Mouse (Mus musculus) midbrain, embryonic 12.5 days (tissue): ENCODE measurements at regions not wholly inside any gene's neighbourhood (a gene's known extent, or its start where the extent isn't known, plus 50 kb on each side); places are given as distances from the start of the nearest gene placed in this dataset.

Experiments
- ATAC-seq: fragments of 200-750 bp; cut with Nextera tagmentation; 2 replicates; pipeline ENCODE4 v1.8.0; 2017; ENCODE audit warnings: low read depth, moderate TSS enrichment, moderate library complexity; ENCODE audit not compliant: low FRiP score
- H3K27ac ChIP-seq: fragments of 300-500 bp; sonication (generic); replicated peaks from 2 replicates; pipeline ENCODE4 v1.5.1; 2016; ENCODE audit warnings: mild to moderate bottlenecking
- H3K27me3 ChIP-seq: fragments of 300-500 bp; sonication (generic); 2 replicates; pipeline ENCODE4 v1.6.1; 2016; ENCODE audit warnings: mild to moderate bottlenecking
- H3K36me3 ChIP-seq: fragments of 300-500 bp; sonication (generic); 2 replicates; pipeline ENCODE4 v1.6.1; 2016
- H3K4me1 ChIP-seq: fragments of 300-500 bp; sonication (generic); 2 replicates; pipeline ENCODE4 v1.6.1; 2016
- H3K4me2 ChIP-seq: fragments of 300-500 bp; sonication (generic); replicated peaks from 2 replicates; pipeline ENCODE4 v1.6.1; 2016; ENCODE audit warnings: mild to moderate bottlenecking, moderate library complexity
- H3K4me3 ChIP-seq: fragments of 300-500 bp; sonication (generic); 2 replicates; pipeline ENCODE4 v1.5.1; 2016; ENCODE audit warnings: mild to moderate bottlenecking
- H3K9ac ChIP-seq: fragments of 300-500 bp; sonication (generic); replicated peaks from 2 replicates; pipeline ENCODE4 v1.6.1; 2016; ENCODE audit warnings: mild to moderate bottlenecking, moderate library complexity
- H3K9me3 ChIP-seq: fragments of 300-500 bp; sonication (generic); 2 replicates; pipeline ENCODE4 v1.6.1; 2016; ENCODE audit warnings: mild to moderate bottlenecking
- WGBS: fragments of 180-500 bp; shearing (Covaris S2); methylation state at CpG from one replicate; pipeline ENCODE4 v1.1.7; 2016; 5-methylcytosine and 5-hydroxymethylcytosine counted together

GRCm38 (mm10) chr5:101538410-101539253 lies 126.2 kb downstream of the Nkx6-1 start:
- Histone ChIP-seq H3K9ac (no peak overlapping the region), H3K36me3 (no peaks in the 10 kb centered on the region), H3K27ac (no peak overlapping the region), H3K27me3 (peaks cover 94% of the 10 kb centered on the region), H3K4me2 (peak overlapping the region; percentile 37), H3K4me3 (0 out of 2 replicates have a peak overlapping the region, but pooled peaks have one; percentile 5), H3K4me1 (peaks cover 25% of the 10 kb centered on the region), H3K9me3 (no peaks in the 10 kb centered on the region)
- 2% methylated on average over 24 of the region's 24 CpGs for WGBS
- no peak; the same call in 1 of the 2 replicates for ATAC-seq

GRCm38 (mm10) chr5:101537518-101538380 lies 127.0 kb downstream of the Nkx6-1 start:
- no peaks in the 10 kb centered on the region for H3K36me3 ChIP-seq
- H3K4me3 ChIP-seq = 0 out of 2 replicates have a peak overlapping the region, but pooled peaks have one; percentile 5
- H3K4me2 ChIP-seq = peak overlapping the region; percentile 37
- H3K27me3 ChIP-seq = peaks cover 94% of the 10 kb centered on the region
- no peak overlapping the region; the same call in 1 of the 2 replicates for H3K27ac ChIP-seq
- ATAC-seq = peak; percentile 89
- H3K9me3 ChIP-seq = no peaks in the 10 kb centered on the region
- H3K9ac ChIP-seq = no peak overlapping the region
- WGBS = 2% methylated on average over 23 of the region's 23 CpGs
- peaks cover 19% of the 10 kb centered on the region for H3K4me1 ChIP-seq

- 0 out of 2 replicates have a peak, but pooled peaks cover 3% of the 10 kb centered on the region for H3K9me3 ChIP-seq
- WGBS = 66% methylated on average over 5 of the region's 5 CpGs
- no peak overlapping the region for H3K4me3 ChIP-seq
- H3K36me3 ChIP-seq = no peaks in the 10 kb centered on the region
- H3K4me2 ChIP-seq = no peak overlapping the region
- no peak overlapping the region for H3K9ac ChIP-seq
- ATAC-seq = no peak
- H3K4me1 ChIP-seq = peaks cover 19% of the 10 kb centered on the region
- no peak overlapping the region for H3K27ac ChIP-seq
- peaks cover 95% of the 10 kb centered on the region for H3K27me3 ChIP-seq
Measured at GRCm38 (mm10) chr5:101535451-101535850, 129.3 kb downstream of the Nkx6-1 start.

GRCm38 (mm10) chr5:101525346-101525745 lies 139.4 kb downstream of the Nkx6-1 start:
- no peak overlapping the region for H3K27ac ChIP-seq
- H3K4me2 ChIP-seq = no peak overlapping the region
- H3K9me3 ChIP-seq = no peaks in the 10 kb centered on the region
- no peaks in the 10 kb centered on the region for H3K36me3 ChIP-seq
- no peak overlapping the region for H3K4me3 ChIP-seq
- H3K9ac ChIP-seq = no peak overlapping the region
- WGBS = 51% methylated on average over 5 of the region's 5 CpGs
- H3K4me1 ChIP-seq = peaks cover 30% of the 10 kb centered on the region
- peaks cover 98% of the 10 kb centered on the region for H3K27me3 ChIP-seq
- ATAC-seq = no peak

- Histone ChIP-seq H3K27me3 (peaks cover 96% of the 10 kb centered on the region), H3K4me2 (no peak overlapping the region), H3K27ac (no peak overlapping the region), H3K36me3 (no peaks in the 10 kb centered on the region), H3K9me3 (no peaks in the 10 kb centered on the region), H3K4me3 (no peak overlapping the region), H3K9ac (no peak overlapping the region), H3K4me1 (peaks cover 31% of the 10 kb centered on the region)
- WGBS = 3% methylated on average over 4 of the region's 4 CpGs
- no peak for ATAC-seq
Measured at GRCm38 (mm10) chr5:101524670-101525069, 140.1 kb downstream of the Nkx6-1 start.

- no peak overlapping the region for H3K9ac ChIP-seq
- 5% methylated on average over 7 of the region's 7 CpGs for WGBS
- H3K27ac ChIP-seq = no peak overlapping the region
- H3K27me3 ChIP-seq = peaks cover 96% of the 10 kb centered on the region
- peaks cover 36% of the 10 kb centered on the region for H3K4me1 ChIP-seq
- peak; percentile 50 for ATAC-seq
- H3K9me3 ChIP-seq = no peaks in the 10 kb centered on the region
- peak overlapping the region; percentile 7; the same call in 1 of the 2 replicates for H3K4me2 ChIP-seq
- no peaks in the 10 kb centered on the region for H3K36me3 ChIP-seq
- no peak overlapping the region for H3K4me3 ChIP-seq
Measured at GRCm38 (mm10) chr5:101523902-101524301, 140.9 kb downstream of the Nkx6-1 start.

GRCm38 (mm10) chr5:101523490-101523889 lies 141.3 kb downstream of the Nkx6-1 start:
- Histone ChIP-seq H3K9ac (no peak overlapping the region), H3K4me2 (peak overlapping the region; percentile 7; the same call in 1 of the 2 replicates), H3K4me3 (no peak overlapping the region), H3K4me1 (peaks cover 36% of the 10 kb centered on the region), H3K27ac (no peak overlapping the region), H3K36me3 (no peaks in the 10 kb centered on the region), H3K9me3 (no peaks in the 10 kb centered on the region), H3K27me3 (peaks cover 96% of the 10 kb centered on the region)
- WGBS = 13% methylated on average over 7 of the region's 7 CpGs
- ATAC-seq = no peak

GRCm38 (mm10) chr5:101520935-101521655 lies 143.7 kb downstream of the Nkx6-1 start:
- Histone ChIP-seq H3K4me3 (no peak overlapping the region), H3K27me3 (peaks cover 92% of the 10 kb centered on the region), H3K9ac (no peak overlapping the region), H3K36me3 (no peaks in the 10 kb centered on the region), H3K4me1 (peaks cover 36% of the 10 kb centered on the region), H3K27ac (0 out of 2 replicates have a peak overlapping the region, but pooled peaks have one; percentile 46), H3K9me3 (0 out of 2 replicates have a peak, but pooled peaks cover 3% of the 10 kb centered on the region), H3K4me2 (no peak overlapping the region)
- WGBS = 13% methylated on average over 9 of the region's 9 CpGs
- peak; percentile 76 for ATAC-seq

GRCm38 (mm10) chr5:101518791-101519547 lies 145.8 kb downstream of the Nkx6-1 start:
- H3K27me3 ChIP-seq = peaks cover 92% of the 10 kb centered on the region
- 0 out of 2 replicates have a peak, but pooled peaks cover 3% of the 10 kb centered on the region for H3K9me3 ChIP-seq
- peaks cover 27% of the 10 kb centered on the region for H3K4me1 ChIP-seq
- no peaks in the 10 kb centered on the region for H3K36me3 ChIP-seq
- no peak overlapping the region for H3K27ac ChIP-seq
- H3K9ac ChIP-seq = no peak overlapping the region
- H3K4me2 ChIP-seq = no peak overlapping the region
- H3K4me3 ChIP-seq = no peak overlapping the region
- peak; percentile 61 for ATAC-seq
- 17% methylated on average over 14 of the region's 14 CpGs for WGBS

GRCm38 (mm10) chr5:101497698-101498048 lies 167.1 kb downstream of the Nkx6-1 start:
- H3K27ac ChIP-seq = no peak overlapping the region
- peaks cover 62% of the 10 kb centered on the region for H3K27me3 ChIP-seq
- H3K4me3 ChIP-seq = no peak overlapping the region
- no peaks in the 10 kb centered on the region for H3K36me3 ChIP-seq
- H3K4me2 ChIP-seq = no peak overlapping the region
- WGBS = 90% methylated on average over 14 of the region's 14 CpGs
- H3K9me3 ChIP-seq = no peaks in the 10 kb centered on the region
- H3K9ac ChIP-seq = no peak overlapping the region
- no peak for ATAC-seq
- no peaks in the 10 kb centered on the region; the same call in 1 of the 2 replicates for H3K4me1 ChIP-seq
